Mouse (Mus musculus): ENCODE measurements around the gene Atg9b. TPM values are rescaled to one million over a fixed set of nuclear protein-coding genes. Genes with fewer than 3 reads are reported as not detected.

Atg9b gene
- under 1 TPM; 0.45 to 0.83 TPM for total RNA-seq (2021)

DNA sequence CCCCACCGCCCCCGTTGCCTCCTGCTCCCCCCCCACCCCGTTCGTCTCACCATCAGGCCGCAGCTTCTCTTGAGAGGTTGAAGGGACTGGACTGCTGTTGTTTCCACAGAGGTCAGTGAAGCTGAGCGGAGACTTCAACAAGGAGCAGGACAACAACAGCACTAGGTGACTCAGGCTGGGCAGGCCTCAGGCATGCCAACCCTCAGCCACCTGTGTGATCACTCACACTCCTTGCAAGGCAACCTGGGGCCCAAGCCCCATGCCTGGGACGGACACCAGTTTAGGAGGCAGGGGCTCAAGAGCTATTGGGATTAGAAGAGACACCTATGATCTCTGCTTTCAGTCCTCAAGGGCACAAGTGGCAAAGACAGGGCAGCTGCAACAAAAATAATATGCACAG is at the start of gene Atg9b:
TSS of gene Atg9b (minus strand) at position 280 of the 400 bp plus-strand sequence.
- no peak for DNase-seq

DNA sequence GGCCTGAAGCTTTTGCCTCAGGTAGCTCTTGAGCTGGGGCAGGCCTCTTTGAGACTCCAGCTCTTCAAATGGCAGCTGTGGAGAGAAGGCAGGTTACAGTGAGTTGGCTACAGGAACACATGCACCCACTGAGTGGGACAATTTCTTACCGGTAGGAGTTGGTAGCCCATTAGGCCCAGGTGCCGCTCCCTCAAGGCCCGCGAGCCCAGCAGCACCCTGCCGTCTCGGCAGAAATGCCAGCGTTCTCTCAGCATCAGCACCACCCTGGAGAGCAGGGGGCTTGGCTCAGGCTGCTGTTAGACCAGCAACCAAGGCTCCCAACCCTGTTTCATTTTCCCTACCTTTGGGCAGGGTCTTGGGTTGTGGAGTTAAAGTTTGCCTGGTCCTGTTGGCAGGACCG is 49.2 kb upstream of the Atg9b start:
- DNase-seq, result no peak

DNA sequence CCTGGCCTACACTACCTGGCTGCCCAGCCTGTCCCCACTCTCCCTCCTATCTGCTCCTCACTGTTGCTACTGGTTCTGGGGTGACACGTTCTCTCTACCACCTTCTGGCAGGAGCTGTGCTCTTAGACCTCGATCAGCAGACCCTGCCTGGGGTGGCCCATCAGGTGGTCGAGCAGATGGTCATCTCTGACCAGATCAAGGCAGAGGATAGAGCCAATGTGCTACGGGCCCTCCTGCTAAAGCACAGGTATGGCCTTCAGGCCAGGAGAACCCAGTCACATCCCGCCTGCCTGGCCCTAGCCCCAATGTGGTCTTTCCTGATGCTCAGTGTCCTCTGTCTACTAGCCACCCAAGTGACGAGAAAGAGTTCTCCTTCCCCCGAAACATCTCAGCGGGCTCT is 42.0 kb upstream of the Atg9b start:
- no peak for DNase-seq

DNA sequence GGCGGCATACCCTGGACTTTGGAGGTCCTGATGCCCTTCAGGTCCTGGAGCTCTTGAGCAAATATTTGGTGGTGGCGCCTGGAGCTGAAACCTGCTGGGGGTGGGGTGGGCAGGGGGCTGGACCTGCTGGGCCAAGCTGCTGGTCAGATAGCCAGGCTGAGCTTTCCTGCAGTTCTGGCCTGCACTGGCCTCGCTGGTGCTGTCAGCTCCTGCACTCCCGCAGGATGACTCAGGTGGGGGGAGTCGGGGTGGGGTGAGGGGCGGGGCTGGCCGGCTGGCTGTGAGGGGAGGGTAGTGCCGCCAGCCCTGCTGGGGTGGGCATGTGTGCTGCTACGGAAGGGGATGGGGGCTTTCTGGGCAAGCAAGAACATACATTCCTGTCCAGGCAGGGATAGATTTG is 36.7 kb upstream of the Atg9b start:
- no peak for DNase-seq

DNA sequence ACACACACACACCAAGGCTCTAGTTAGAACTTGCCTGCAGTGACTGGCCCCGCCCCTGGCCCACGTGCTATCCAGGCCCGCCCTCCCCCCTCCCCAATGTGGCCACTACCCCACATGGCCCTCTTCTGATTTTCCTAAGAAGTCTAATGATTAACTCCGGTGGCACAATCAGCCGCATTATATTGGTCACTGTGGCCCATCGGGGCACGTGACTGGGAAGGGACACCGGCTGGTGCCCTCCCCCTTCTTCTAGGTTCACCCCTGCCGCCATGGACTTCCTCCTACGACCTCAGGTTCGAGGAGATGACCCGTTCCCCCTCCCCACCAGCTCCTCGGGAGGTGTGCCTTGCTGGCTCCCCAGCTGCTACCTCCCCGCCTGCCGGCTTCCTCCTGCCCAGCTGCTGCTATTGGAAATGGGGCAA is 36.0 kb upstream of the Atg9b start:
- DNase-seq, result no peak

DNA sequence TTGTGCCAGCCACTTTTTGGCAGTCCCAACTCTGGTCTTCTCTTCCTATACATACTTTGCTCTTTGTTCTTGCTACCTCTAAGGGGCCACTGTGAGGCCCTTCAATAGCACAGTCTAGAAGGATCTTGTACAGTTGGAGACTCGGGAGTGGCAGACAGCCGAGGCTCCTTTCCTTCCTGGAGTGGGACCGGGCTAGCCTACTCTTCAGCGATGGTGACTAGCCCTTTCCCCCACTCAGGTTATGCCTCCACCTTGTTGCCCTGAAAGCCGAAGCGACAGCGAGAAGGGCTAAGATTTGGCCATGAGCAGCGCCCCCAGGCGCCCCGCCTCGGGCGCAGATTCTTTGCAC is 35.3 kb upstream of the Atg9b start:
- DNase-seq, result no peak

DNA sequence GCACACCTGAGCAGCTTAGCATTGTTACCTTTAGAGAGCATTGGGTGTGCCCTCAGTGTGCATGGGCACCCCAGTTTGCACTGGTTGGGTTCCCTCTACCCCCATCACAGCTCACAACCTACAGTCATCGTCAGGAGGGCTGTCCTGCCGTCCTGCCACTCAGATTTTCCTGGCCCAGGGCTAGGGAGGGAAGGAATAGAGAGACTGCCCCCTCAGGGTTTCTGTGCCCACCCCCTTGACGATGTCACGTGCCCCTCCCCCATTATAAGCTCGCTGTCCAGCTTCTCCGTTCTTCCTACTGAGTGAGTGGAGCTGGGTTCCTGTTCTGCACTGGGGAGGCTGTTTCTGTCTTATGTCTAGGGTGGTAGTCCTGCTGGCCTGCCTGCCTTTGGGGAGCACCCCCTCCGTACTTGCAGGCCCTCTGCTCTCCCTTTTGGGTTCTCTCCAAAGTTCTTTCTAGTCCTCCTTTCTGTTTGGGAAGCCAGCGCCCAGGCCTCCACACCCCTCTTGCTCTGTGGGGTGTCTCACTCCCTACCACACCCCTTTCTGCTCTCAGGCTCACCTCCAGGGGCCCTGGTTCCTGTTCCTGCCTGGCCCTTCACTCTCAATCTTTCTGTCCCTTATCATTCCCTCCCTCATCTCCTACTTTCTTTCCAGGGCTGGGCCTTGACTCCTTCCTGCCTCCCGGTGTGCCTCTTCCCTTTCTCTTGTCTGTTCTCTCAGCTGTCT is 34.8 kb upstream of the Atg9b start:
- DNase-seq, result no peak

DNA sequence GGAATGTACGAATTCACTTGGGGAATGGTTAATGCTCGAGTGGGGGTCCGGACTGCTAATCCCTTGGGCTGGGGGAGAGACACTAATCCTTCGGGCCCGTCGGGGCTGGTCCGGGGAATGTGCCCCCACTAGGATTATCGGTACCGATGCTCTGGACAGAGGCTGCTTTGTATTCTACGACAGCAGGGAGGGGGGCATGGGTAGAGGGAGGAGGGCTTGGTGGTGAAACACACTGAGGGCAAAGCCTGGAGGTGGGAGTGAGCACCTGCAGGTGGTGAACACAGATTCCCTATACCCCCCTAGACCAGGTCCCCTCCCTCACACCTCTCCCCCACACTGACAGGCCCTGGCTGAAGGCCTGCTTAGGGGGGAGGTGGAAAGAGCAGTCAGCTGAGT is 34.1 kb upstream of the Atg9b start:
- no peak for DNase-seq

DNA sequence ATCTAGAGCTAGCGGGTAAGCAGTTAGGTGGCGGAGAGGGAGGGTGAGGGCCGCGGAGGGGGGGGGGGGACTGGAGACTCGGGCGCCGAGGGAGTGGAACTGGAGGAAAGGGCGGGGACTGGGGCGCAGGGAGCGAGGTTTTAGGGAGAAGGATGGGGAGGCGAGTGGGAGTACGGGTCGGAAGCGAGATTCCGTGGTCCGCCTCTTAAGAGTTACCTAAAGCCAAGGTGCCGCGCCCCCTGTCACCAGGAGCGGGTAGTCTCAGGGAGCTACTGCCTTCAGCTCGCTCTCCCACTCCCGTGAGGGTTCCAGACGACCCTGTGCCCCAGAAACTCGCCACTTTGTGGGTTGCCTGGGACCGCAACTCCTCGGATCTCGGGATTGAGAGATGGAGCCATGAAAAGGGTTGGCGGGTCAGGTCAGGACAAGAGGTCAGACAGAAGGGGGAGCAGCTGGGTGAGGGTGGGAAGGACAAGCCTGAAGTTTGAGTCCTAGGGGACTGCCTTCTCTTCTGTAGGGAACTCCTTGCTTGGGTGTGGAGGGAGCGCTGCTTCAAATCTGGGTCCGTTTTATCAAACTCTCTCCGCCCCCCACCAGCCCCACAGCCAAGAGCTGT is 33.6 kb upstream of the Atg9b start:
- no peak for DNase-seq

DNA sequence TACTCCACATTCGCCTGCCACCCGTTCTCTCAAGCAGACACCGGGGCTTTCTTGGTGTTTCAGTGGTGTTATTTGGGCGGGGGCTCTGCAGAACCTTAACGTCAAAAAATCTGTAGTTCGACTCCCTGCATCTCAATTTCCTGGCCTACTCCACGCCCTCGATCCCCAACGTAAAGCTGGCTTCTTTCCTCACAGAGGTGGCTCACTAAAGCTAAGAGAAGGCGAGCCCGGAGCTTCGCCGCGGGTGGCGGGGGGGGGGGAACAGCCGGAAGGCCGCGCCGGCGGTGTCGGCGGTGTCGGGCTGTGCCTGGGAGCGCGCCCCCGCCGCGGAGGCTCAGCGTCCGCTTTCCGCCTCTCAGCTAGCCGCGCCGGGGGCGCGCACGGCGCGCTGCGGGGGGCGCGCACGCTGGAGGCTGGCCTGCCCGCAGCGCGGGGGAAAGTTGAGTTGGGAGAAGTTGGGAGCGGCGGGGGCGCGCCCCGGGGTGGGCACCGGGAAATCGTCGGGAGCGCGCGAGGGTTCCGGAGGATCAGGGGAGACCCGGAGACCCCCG is 33.0 kb upstream of the Atg9b start:
- DNase-seq, result peak; percentile 90

DNA sequence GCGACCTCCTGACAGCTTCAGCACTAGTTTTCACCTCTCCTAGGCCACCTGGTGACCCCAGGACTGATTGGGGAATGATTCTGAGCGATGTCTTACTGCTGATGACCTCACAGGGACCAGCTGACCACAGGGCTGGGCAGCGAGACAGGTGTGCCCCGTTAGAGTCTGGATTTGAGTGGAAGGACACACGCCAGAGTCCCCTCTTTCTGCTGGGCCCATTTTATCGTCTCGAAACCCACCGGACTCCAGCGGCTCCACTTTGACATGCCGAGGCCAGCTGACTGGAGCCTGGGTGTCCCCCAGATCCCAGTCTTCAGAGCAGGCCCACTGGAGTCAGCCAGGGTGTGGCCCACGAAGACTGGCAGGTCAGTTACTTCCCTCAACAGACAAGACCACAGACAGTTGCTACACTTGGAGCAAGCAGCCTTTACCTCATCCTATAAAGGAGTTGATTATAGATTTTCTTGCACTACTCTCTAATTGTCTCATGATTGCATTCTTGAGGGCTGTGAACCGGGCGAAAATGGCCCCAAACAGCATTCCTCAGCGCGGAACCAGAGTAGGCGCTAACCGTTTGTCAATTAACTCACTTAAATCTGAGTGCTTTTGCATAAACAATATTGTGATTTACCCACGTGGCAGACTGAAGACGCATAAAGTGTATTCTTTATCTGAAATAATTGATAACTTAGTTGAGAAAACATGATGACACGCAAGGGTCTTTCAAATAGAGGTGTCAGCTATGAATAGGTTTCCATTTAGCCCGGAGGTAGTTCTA is 32.2 kb upstream of the Atg9b start:
- no peak for DNase-seq

DNA sequence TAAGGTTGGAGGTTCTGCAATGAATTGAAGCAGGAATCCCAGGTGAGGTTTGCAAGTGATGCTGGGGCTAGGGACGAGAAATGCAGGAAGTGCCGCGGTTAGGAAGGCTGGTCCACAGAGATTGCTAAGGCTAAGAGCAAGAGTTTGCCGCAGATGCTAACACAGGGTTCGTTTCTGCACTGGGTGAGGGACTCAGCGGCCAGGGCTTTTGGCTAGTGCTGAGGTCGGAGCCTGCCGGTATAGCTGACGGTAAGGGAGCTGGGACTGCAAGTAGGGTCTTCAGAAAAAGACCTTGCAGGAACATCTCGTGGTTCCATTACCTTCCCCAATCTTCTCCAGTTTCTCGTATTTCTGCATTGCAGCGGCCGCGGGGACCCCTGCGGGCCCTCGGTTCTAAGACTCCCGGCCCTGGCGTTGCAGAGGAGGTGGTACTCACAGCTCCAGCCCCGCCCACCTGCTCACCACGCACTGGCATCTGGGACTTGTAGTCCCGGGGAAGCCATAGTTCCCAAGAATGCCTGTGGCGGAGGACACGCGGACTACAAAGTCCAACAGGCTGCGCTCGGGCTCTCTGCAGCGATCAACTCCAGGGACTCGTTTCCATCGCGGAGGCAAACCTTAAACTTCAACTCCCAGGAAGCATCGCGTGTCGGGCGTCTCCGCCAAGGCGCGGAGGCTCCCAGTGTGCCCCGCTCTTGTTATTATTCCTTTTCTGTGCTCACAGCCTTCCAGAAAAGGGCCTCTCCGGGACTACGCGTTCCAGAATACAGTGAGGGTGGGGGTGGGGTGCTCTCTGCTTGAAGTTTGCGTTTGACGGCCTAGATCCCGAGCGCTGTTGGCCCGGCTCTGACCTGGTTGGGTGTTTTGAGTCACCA is 31.4 kb upstream of the Atg9b start, which contains the start of the genes Cdk5 and Slc4a2:
TSS of gene Cdk5 (minus strand) at position 402 of the 875 bp plus-strand sequence.
TSS of gene Slc4a2 (plus strand) at position 709 of the 875 bp plus-strand sequence.
- DNase-seq, result peak; percentile 98

DNA sequence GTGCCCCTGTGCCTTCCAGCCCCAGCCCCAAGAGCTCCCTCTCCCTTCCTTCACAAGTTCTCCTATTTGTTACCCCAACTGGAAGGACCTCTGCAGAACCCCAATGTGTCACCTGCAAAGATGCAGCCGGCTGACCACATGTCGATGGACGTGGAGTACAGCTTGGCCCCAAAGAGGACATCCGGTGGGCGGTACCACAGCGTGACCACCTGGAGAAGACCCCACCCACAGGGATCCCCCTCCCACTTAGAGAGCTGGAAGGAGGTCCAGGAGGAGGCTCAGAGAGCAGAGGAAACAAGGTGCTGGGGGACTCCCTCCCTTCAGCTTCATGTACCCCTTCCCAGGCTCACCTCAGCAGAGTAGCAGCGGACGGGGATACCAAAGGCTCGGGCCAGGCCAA is 28.4 kb upstream of the Atg9b start:
- no peak for DNase-seq

DNA sequence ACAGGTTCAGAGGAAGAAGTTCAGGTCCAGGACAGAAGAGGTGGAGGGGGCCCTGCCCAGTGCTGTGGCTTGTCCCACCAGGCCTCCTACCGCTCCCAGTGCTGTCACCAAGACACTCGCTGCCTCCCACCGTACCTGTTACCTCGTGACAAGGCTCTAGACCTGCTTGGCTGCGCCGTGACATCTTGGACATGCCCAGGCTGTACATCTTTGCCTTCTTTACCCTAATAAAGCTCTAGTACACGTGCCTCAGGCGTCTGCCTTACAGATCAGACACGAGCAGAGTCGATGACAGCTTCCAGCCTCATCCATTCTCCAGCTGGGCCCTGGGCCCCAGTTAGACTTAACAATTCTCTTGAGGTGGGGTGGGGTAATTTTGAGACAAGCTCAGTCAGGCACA is 25.6 kb upstream of the Atg9b start:
- no peak for DNase-seq

DNA sequence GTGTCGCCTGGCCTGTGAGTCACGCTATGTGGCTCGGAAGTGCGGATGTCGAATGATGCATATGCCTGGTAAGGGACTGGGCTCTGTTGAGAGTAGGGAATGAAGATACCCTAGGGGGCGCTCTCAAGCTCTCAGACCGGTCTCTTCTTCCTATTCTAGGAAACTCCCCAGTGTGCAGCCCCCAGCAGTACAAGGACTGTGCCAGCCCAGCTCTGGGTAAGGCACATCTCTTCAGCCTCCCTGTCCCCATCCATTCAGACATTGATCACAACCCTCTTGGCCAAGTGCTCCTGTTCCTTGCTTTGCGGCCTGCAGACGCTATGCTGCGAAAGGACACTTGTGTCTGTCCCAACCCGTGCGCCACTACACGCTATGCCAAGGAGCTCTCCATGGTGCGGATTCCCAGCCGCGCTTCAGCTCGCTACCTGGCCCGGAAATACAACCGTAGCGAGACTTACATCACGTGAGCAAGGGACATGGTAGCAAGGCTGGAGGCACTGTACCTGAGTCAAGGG is 24.3 kb upstream of the Atg9b start:
- peak; percentile 75 for DNase-seq

DNA sequence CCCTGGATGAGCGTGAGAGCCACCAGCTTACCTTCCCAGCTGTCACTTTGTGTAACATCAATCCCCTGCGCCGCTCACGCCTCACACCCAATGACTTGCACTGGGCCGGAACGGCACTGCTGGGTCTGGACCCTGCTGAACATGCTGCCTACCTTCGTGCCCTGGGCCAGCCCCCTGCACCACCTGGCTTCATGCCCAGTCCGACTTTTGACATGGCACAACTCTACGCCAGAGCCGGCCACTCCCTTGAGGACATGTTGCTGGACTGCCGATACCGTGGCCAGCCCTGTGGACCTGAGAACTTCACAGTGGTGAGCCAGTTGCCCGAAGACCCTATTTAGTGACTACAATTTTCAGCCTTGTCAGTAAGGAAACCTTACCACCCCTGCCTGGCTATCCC is 22.0 kb upstream of the Atg9b start:
- DNase-seq, result no peak

DNA sequence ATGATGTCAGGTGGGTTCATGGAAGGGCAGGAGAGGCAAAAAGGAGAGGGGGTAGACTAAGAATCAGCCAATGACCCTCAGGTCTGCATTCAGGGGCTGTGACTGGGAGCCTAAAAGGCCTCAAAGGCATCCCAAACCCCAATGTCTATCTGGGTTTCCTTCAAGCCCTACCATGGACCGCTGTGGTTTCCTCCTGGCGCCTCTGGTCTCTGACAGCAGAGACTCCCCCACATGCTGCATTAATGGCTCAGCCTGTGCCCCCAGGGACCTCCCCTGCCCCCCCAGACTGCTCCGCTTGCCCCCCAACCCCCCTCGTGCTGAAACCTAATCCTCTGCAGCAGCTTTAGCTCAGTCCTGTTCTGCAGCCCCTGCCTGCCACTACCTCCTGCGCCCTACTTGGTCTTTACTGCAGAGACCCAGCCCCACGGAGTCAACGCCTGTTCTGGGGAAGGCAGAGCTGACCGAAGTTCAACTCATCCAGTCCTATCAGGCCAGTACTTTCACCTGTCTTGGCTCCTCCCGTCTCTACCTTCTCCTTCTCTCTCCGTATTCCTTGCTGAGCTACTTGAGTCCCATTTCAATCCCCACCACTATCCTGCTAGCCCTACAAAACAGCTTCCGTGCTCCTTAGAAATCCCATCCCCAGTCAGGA is 21.2 kb upstream of the Atg9b start, which contains the start of gene Asic3:
TSS of gene Asic3 (plus strand) at position 351 of the 652 bp plus-strand sequence.
- DNase-seq, result no peak

DNA sequence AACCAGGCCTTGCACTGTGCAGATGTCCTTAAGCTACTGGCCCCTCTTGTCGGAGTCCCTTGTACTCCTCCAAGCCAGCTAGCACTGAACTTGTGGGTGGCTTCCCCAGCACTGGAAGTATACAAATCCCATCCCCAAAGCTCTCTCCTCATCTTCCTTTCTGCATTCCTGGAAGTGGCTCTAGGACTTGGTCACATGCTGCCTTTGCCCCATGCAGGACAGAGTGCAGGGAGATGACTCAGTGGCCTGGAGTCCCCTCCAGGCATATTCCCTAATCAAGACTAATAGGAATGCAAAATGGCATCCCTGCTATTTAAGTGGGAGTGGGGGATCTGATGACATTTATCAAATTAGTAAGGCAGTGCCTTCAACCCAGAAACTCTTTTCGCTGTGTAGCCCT is 20.1 kb upstream of the Atg9b start:
- no peak for DNase-seq

DNA sequence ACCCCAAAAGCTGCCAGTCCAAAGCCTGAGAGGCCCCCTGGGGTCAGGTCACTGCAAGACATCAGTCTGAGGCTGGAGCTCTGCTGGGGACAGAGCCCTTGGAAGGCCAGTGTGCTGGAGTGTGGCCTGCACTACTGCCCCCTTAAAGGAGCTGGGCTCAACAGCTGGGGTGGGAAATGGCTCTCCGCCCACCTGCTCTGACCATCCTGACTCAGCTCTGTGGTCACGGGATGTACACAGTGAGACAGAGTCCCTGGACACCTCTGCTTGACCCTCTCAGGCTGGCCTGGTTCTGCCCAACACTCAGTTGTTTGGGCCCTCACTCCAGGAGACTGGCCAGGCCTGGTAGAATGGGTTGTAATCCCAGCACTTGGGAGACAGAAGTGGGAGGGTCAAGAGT is 17.5 kb upstream of the Atg9b start:
- DNase-seq, result no peak

DNA sequence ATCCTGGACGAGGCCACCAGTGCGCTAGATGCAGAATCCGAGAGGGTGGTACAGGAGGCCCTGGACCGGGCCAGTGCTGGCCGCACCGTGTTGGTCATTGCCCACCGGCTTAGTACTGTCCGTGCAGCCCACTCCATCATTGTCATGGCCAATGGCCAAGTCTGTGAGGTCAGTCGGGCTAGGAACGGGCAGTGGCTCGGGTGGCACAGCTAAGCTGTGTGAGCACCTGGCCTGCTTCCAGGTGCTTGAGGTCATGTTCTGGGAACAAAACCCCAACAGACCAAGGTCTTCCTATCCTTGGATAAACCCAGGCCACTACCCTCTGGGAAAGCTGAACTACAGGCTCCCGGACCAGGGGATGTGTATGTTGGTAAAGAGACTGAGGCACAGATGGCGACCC is 16.7 kb upstream of the Atg9b start:
- peak; percentile 61 for DNase-seq

DNA sequence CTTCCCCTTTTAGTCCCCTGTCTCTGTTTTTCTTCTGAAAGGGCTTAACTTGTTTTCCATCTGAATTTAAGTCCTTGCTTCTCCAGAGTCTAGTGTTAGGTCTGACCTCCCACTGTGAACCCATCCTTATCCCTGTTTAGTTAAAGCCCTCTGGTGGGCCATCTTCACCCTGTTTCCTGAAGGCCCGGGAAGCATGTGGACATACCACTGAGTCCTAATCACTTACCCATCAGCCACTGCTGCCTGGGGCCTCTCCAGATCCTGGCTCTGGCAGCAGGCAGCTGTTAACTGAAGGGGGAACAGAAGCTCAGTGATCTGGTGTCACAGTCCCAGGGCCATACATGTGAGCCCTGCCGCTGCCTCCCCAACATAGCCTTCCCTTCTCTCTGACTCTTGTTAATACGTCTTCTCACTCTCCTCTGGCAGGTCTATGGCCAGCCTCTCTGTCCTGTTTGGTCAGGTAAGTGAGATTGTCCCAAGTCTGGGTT is 13.5 kb upstream of the Atg9b start:
- DNase-seq, result no peak
